Mouse (Mus musculus) heart, adult 2 months (tissue): ENCODE results near the gene Tmem256.

Source experiments
- CTCF ChIP-seq: fragments of 200-600 bp; IDR thresholded peaks from 2 replicates; pipeline ENCODE4 v1.8.1; 2022; ENCODE audit warnings: antibody characterized with exemption, mild to moderate bottlenecking, moderate library complexity
- EP300 ChIP-seq: fragments of 200-500 bp; IDR thresholded peaks from 2 replicates; pipeline ENCODE4 v1.6.1; 2011; ENCODE audit warnings: low read depth, low read length, control low read depth; ENCODE audit not compliant: insufficient read depth
- POLR2A ChIP-seq: fragments of 200-500 bp; IDR thresholded peaks from 2 replicates; pipeline ENCODE4 v1.6.1; 2011; ENCODE audit warnings: mild to moderate bottlenecking, low read depth, low read length, control low read depth; ENCODE audit not compliant: insufficient read depth

GRCm38 (mm10) chr11:69834001-69834549 lies 4.2 kb upstream of the Tmem256 start:
- no peak for TF ChIP-seq CTCF
- TF ChIP-seq EP300: no peak
- TF ChIP-seq POLR2A: no peak
